Mouse (Mus musculus) adrenal gland, adult 18-20 months (tissue): Measurements from ENCODE around the gene Cntnap2. TPM values are rescaled to one million over a fixed set of nuclear protein-coding genes. Genes with fewer than 3 reads are reported as not detected.

Experiments
- DNase-seq, 2 experiments: peaks; one replicate each; pipeline ENCODE4 v3.0.0; 2021 to 2022; ENCODE audit warnings: low spot score in 2 of 2
- total RNA-seq, 2 experiments: library from RNA; stranded (reverse); gene quantifications; 1 replicate in 1 of 2; 2 replicates in 1 of 2; pipeline ENCODE4 v1.2.3; 2021

The Cntnap2 gene
- total RNA-seq, 2 experiments from 2014 or later = 1.5 to 2.0 TPM

DNA sequence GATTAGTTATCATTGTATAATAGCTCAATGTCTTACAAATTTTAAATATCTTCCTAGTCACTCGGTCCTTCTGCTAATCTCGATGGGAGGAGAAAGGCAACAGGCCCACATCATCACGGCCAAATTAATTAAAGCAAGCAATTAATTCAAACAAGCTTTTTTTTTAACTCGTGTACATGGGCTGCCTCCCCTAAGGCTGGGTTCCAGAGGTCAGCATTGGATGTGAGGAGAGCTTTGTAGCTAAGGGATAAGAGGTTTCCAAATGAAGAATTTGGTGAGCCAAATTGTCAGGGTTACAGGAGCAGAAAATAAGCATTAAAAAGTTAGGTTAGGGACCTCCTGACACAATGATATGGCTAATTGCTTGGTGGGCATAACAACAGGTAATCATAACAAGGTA lies 1886.5 kb downstream of the Cntnap2 start:
- DNase-seq = no peak

DNA sequence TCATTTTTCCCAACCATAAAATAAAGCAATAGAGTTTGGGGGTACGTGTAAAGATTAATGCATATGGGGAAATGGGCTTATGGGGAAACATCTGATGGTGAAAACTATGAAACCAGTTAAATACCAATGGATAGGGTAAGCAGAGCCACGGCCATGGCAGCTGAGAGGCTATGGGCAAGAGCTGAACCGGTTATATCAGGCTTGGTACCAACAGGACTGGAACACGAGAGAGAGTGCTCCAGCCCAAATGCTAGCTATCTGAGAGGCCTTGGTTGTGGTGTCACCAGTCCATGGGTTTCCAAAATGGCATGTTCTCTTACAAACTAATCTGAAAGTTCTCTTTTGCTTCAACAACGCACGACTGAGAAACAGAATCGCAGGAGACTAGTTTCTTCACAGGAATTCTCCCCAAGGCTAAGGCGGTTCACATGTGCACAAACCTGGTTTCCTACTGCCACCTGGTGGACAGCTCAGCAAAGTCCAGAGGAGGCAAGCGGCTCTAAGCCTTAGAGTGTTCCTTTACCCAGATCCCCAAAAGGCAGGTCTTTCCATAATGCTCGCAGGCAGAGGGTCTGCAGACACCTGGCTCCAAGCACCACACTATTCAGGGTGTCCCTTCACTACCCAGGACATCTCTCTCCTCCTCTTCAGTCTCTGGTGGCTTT lies 1902.0 kb downstream of the Cntnap2 start:
- DNase-seq = peak; percentile 42 to 48

DNA sequence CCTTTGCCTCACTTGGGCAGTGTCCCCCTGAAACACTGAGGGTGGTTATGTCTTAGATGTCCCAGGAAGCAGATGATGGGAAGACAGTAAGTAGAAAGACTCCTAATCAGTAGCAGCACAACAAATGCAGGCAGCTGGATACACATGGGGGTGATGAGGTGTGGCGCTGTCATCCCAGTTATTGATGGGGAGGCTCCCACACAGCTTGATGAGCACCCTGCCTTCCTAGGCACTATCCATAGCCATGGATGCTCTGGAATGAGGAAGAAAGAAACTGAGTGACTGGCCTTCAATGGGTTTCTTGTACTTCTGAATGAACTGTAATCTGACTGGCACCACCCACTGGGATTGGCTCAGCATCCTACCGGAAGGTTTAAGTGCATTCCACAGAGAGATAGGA lies 1904.1 kb downstream of the Cntnap2 start:
- DNase-seq = no peak

DNA sequence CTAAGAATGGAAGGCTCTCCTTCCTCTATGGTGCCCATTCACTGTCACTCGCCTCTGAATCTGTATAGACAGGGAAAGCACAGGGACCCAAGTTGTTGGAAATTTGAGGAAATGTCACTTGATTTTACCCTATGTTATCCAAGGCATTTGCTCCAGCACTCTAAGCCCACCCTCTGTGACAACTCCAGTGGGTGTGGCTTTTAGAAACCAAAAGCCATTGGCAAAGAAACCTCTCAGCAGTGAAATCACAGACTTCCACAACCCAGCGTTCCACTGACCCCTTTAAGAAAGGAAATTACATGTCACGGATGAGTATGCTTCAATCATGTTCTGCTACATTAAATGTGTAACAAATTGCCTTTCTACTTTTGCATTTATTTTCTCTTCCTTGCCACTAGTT lies 1904.5 kb downstream of the Cntnap2 start:
- no peak for DNase-seq

DNA sequence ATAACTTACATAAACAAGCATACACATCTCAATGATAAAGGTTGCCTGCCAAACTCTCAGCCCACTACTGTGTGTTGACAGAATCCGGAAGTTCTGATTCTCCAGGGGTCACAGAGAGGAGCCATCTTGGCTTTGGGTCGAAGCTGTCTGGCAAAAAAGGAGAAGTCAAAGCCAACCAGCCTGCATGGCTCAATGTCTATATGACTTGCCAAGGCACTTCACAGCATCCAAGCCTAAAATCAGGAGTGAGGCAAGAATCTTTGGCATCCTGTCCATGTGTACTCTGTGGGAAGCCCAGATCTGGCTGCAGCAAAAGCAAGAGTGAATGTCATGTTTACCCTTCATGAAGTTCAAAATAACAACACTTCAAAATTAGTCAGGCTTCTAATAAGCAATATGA lies 1913.5 kb downstream of the Cntnap2 start:
- no peak for DNase-seq

DNA sequence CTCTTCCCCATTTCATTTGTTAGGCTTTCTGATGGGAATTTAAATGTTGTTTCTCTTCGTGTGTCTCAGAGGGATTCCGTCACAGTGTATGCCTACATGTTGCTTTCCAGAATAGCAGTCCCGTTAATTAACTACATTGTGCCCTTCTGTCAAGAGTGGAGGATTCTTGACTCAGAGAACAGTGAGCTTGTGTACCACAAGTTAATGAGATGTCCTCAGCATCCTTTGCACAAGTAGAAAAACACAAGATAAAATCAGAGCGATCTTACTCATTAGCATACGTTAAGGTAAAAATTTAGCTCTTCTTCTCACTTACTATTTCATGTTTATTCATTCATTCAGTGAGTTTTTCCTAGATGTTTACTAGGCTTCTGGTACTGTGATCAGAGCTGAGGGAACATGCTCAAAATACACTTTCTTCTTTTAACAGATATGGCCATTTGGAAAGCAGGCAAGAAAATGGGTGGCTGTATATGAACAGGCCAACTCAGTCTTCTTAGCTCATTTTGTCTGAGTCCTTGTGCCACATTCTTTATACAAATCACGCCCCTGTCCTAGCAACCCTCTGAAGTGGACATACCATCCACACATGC lies 1936.9 kb downstream of the Cntnap2 start:
- DNase-seq = no peak

DNA sequence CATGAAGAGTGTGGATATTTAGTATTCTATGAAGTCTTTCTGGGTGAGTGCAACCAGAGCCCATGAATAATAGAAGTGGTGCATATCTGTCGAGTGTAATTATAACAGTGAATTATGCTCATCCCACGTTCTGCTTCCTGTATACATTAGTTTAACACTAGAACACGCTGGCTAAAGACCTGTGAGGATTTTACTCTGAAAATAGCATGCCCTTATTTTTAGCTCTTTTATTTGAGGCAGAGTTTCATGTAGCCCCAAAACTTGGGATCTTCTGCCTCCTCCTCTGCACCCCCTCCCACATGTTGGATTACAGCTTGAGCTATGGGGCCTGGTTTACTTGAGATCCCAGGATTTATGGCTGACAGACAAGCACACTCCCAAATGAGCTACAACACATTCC lies 1945.3 kb downstream of the Cntnap2 start:
- no peak for DNase-seq

DNA sequence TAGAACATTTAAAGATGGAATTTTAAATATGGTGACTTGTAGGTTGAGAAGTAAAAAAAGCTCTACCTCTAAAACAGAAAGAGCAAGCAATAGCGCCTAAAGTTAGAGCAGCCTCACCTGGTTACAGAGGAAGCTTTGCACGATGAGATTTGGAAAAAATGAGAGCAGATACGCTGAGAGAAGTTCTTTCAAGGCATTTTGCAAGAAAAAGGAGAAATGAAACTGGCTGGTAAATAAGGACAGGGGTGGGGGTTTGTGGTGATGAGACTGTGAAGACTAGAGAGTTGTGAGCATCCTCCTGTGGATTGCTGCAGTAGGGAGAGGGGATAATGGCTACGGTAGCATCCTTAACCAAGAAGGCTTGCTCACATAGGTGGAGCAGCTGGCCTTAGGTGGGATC lies 1953.8 kb downstream of the Cntnap2 start:
- DNase-seq = no peak

DNA sequence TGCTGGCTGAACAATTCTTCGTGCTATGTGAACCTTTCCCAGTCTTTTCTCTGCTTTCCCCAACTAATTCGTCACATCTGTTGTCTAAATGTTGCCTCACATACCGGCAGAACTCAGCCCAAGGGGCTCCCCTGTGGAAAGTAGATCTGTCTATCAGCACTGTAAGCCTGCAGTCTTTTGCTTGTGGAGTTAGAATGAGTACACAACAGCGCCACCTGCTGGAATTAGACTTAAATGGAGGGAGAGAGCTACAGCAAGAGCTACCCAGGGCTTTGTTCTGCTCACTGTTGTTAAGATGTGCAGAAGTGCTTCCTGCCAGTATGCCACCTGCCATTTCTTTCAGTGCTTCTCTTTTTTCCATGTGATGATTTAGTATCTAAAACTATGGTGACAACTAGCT lies 1954.4 kb downstream of the Cntnap2 start:
- peak; percentile 60 to 63 for DNase-seq

DNA sequence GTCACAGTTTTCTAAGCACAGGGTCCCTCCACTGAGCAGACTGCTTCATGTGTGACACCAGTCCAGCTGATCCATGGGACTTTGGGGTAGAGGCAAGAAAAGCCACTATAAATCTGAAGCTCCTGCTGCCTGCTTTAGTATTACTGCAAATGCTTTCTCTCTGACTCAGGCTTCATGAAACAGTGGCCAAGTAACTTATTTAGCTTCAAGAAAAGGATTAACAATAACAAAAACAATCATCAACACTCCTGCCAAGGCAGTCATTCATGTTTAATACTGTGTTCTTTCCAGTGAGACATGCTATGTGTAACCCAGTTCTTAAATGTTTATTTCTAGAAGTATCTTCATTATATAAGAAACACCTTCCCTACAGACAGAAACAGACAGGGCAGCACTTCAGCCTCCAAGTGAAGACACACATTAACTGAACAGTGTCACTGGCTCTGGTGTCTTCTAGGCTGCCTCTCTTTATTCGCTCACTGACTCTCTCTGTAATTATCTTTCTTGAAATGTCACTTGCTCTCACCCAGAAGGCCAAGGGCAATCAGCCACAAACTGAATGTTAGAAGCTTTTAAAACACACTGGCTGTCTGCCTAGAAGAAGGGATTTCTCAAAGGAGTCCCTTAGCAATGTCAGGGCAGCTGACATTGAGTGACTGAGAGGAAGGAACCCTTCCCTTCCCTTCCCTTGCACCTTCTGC lies 1955.9 kb downstream of the Cntnap2 start:
- no peak for DNase-seq

DNA sequence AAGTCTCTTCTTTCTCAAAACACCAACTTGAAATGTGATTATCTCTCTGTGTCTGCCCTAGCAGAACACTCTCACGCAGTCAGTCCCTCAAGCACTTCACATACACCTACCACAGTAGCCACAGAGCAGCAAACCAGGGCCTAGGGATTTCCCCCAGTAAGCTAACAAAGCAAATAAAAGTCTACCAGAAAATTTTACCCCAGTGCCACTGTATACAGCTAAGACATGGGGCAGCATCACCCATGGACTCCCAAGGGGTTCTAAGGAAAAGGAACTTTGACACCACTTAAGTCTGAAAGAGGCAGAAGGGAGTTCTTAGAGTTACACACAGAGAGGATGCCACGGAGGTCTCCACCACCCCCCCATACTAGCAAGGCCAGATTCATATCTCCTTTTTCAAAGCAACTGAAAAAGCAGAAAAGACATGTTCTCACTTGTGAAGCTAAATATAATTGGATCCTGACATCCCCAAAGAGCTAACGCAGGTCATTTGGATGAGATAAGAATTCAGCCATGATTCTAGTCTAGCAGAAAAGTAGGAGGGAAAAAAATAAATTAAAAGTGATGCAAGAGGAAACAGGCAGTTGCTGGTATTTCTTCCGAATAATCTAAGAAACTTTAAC lies 1967.0 kb downstream of the Cntnap2 start:
- DNase-seq = no peak

DNA sequence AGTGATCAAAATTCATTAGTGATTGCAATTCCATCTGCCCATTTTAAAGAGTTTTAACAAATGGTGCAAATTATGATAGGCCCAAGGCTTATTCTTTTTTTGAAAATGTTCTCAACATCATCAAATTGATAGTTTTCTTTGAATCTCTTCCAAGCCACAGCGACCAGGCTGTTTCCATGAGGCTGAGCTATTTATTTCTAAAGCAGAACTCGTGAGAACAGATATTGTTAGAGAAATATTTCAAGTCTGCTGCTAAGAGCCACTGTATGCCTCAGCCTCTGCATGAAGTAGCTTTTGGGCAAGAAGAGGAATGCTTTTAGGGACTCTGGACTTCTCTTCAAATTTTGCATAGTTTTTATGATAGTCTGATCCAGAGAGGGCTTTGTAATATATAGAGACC lies 1972.2 kb downstream of the Cntnap2 start:
- no peak for DNase-seq

DNA sequence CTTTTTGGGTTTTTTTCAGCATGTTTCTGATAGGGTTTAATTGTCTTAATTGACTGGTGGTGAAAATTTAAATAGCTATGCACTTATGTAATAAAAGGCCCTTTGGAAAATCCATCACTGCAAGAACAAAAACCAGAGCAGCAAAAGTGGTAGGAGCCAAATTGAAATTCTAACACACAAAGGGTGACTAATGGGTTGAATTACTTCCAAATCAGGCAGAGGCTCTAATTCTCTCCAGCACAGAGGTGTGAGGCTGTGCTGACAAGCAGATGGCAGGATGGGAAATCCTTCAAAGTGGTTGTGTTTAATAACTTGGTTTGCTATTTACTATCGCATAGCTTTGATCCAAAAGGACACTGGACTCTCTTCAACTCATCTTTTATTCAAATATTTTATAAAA lies 1983.4 kb downstream of the Cntnap2 start:
- DNase-seq = no peak

DNA sequence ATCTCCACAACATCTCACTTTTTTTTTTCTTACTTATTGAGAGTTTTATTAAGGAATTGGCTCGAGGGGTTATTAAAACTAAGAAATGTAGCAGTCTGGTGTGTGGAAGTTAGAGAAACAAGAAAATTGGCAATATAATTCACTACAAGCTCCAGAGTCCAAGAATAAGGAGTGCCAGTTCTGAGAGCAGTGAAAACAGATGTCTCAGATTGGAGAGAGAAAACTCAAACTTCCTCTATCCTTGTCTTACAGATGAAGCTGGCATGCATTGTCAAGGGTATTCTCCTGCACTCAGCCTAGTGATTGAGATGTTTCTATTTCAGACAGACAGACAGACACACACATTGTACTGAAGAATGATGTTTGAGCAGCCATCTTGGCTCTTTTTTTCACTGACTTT lies 1984.4 kb downstream of the Cntnap2 start:
- no peak for DNase-seq

DNA sequence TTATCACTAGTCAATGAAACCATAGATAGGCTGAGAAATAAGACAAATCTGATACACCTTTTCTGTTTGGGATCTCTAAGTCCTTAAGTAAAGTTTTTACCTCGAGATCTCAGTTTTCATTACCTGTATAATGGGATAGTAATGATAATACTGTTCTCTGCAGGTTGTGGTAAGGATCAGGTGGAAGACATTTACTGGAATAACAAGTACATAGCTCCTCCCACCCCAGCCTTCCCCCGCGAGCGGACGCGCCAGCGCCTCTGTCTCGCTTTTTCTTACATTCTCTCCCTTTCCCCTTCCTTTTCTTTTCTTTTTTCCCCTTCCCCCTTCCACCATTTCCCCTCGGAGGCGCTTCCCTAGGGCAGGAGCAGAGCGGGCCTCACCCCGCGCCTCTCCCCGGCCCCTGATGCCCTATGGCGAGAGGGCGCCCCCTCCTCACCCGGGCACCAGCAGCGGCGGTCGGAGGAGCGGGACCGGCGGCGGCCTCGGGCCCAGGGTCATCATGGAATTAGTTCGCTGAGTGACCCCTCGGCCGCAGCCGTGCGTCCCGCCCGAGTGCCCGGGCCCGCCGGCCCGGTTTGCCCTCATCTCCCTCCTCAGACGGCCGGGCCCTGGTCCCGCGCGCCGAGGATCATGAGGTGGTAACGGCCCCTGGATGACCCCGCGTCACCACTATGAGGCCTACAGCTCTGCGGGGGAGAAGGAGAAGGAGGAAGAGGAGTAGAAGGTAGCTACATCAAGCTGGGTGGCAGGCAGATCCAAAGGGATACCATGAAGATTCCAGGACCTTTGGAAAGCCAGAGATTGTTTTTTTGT lies 1985.4 kb downstream of the Cntnap2 start:
- DNase-seq = no peak

DNA sequence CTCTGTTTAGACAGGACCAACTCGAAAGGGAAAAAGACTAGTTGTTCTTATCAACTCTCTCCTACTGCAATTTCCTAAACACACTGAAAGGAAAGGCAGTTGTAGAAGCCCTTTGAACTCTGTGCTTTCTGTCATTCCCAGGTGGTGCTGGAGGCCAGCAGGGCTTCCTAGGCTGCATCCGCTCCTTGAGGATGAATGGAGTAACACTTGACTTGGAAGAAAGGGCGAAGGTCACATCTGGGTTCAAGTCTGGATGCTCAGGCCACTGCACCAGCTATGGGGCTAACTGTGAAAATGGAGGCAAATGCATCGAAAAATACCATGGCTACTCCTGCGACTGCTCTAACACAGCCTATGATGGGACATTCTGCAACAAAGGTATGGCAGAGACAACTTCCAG lies 1989.9 kb downstream of the Cntnap2 start:
- DNase-seq = no peak

DNA sequence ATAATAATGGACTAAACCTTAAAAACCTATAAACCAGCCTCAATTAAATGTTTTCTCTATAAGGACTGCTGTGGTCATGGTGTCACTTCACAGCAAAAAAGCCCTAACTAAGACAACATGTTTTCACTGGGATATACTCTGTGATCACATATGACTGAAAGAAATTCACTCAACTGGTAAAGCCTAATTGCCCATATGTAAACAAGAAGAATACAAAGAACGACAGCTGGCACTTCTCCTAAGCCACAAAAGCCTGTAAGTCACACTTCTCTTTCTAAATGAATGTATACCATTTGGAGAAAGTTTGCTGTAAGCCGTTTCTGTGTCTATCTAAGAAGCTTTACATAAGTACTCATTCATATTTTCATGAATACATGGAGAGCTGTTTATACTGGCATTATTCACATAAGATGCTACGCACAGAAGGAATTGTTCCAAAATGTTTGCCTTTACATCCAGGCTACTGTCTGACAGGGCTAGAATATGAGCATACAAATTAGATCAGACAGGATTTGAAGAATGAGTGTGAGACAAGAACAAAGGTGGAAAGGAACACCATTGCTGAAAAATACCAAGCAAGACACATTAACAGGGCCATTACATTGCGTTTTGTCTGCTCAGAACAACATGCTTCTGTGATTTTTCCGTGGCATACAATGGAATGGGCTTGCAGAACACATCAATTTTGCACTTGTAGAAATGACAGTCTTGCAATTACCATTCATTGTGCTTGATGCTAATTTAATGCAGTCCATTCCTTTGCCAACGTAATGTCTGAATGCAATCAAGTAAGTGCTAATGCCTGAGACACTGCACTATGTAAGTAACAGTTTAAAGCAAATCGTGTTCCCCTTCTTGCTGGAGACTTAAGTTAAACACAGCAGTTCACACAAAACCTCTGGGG lies 1991.4 kb downstream of the Cntnap2 start:
- no peak for DNase-seq

DNA sequence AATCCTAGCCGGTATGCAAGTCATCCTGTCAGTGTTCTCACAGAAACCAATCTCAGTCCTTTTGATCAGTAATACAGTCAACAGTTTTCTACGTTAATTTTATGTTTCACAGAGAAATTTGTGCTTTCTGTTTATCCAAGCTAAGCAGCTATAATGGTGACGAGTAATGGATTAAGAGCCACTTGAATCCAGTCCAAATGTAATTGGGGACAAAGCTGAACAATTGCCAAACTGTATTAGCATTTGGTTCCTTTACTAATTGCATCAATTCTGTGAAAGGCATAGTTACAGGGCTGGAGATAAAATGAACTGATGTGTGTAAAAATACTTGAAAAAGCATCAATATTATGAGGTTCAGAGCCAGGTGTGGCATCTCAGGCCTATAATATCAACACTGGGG lies 2002.2 kb downstream of the Cntnap2 start:
- DNase-seq = no peak

DNA sequence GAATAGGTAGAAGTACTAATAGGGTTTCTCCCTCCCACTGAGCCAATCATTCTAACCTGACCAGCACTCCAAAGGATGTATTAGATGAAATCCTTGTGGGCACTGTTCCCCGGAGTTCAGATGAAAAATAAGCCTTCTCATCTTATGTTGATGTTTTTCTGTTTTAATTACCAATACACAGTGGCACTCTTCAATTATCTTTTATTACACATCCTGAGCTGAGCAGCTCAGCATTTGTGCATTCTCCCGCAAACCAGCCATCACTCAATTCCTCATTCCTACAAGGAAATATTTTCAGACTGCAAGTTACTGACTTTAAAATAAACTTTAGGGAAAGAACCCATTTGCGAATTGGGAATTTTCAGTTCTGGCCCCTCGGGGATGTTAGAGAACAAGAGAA lies 2030.8 kb downstream of the Cntnap2 start:
- no peak for DNase-seq

DNA sequence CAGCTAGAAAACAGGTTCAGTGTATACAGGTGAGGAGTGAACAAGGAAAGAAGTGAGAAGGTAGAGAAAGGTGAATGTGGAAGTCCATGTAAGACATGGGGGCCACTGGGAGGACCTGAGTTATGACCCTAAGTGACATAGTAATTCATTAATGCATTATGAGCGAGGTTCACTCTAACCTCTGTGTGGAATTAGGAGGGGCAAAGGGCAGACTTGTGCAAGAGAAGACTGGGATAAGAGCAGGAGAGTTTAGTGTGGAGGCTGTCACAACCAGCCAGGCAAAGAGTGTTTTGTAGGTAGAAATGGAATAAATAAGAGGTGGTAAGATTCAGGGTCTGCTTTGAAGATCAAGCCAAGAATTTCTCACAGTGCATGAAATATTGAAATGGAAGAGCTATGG lies 2045.8 kb downstream of the Cntnap2 start:
- no peak for DNase-seq
